Mouse (Mus musculus): Measurements from ENCODE around the gene Map4k5.

The Map4k5 gene

GRCm38 (mm10) chr12:69885170-69885923, 7.7 kb downstream of the Map4k5 start:
- DNase-seq: peak; percentile 15

DNA sequence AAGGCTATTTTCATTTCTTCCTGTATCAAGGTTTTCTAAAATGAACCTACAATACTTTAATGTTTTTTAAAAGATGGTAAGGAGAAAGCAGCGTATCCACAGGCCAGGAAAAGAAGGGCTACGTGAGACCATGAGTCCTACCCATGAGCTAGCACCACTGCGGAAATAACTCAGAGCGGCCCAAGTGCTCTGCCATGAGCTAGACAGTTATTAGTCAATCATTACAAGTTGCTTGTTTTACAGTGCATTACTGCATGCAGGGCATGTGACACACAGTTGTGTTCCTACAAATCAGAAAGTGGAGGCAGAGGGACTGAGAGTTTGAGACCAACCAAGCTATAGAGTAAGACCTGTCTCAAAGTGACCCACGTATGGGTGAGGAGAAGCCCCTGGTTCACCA, 8.9 kb downstream of the Map4k5 start:
- no peak for DNase-seq

DNA sequence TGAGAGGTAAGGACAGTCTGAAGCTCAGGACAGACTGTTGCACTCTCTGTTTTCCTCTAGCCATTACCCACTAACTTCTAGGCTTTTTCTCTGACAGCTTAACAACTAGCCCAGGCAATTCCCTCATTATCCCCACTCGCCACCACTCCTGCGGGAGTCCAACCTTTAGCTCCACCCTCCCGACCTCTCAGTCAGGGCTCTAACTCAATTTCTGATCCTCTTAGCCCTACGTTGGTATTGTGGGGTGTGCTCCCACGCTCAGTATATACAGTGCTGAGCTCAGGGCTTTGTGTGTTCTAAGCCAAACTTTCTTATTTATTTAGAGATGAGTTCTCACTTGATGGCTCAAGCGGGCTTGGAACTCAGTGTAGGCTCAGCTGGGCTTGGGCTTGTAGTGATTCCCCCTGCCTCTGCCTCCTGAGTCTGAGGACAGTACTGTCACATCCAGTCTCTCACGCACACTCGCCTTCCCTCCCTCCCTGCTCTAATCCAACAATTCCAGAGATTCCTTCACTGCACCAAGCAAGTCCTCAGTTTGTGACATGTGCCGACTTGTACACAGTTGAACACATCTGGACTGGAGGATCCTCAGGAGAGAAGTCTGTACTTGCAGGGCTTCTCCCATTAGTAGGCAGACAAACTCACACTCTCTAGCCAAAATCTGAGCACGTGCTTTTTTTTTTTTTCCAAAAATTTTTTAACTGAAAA, 11.6 kb downstream of the Map4k5 start:
- DNase-seq: peak; percentile 83

- peak; percentile 67 for DNase-seq
These were observed 13.3 kb downstream of the Map4k5 start for GRCm38 (mm10) chr12:69879739-69880138.

GRCm38 (mm10) chr12:69879172-69879665, 13.8 kb downstream of the Map4k5 start:
- DNase-seq: peak; percentile 82

DNA sequence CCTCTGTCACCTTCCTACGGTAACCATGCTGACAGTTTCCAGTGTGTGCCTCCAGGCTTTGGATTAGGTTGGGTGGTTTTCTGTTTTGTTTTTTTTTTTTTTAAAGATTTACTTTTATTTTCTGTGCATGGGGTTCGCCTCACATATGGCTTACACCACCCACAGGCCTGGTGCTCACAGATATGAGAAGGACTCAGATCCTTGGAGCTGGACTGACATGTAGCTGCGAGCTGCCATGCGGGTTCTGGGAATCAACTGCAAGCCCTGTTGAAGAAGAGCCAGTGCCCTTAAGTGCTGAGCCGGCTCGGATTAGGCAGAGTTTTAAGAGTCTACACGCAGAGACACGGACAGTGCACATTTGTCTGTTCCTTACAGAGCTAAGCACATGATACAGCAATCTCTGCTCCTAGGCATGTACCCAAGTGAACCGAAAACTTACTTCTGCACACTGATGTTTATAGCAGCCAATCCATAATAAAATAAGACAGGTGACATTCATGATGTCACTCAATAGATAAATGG, 15.1 kb downstream of the Map4k5 start:
- DNase-seq: peak; percentile 55

GRCm38 (mm10) chr12:69871632-69872031, 21.4 kb downstream of the Map4k5 start:
- no peak for DNase-seq

DNA sequence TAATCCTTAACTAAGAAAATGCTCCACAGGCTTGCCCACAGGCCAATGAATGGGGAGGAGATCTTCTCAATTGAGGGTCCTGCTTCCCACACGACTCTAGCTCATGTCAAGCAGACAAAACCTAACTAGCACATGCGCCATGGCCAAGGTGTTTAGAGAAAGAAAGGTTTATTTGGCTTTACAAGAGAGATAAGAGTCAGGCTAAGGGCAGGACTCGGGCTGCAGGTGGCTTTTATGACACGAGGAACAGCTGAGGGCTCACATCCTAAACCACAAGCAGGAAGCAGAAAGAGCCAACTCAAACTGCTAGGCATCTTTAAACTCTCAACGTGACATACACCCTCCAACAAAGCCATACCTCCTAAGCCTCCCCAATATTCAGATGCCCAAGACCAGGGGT, 25.7 kb downstream of the Map4k5 start:
- peak; percentile 62 for DNase-seq

GRCm38 (mm10) chr12:69864164-69864692, 28.8 kb downstream of the Map4k5 start:
- DNase-seq: no peak

DNA sequence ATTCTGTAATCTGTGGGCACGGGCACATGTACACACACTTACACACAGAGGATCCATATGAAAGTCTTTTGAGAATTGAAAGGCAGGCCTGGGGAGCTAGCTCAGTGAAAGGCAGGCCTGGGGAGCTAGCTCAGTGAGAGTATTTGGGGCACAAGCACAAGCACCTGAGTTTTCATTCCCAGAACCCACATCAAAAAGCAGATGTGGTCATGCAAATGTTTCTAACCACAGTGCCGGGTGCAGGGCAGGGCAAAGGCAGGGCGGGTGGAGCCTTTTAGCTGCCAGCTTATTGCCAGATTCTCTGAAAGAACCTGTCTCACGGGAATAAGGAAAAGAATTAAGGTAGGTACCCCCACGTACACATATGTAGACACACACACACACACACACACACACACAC, 29.5 kb downstream of the Map4k5 start:
- no peak for DNase-seq

DNA sequence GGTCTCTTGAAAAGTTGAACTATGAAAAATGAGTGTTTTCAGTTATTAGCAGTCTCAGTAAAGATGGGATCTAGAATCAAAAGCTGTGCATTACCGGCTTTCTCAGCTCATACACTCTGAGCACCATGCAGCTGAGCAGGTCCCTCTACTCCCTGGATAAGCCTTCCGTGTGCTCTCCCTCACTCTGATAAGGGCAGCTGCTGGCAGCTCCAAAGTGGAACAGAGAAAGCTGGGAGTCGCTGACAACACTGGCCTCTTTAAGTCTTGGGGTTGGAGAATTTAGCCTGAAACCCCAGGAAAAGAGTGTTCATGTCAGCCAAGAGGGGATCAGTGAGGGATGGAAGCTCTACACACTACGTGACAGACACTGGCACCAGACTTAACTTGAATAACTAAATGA, 34.2 kb downstream of the Map4k5 start:
- peak; percentile 66 for DNase-seq

DNA sequence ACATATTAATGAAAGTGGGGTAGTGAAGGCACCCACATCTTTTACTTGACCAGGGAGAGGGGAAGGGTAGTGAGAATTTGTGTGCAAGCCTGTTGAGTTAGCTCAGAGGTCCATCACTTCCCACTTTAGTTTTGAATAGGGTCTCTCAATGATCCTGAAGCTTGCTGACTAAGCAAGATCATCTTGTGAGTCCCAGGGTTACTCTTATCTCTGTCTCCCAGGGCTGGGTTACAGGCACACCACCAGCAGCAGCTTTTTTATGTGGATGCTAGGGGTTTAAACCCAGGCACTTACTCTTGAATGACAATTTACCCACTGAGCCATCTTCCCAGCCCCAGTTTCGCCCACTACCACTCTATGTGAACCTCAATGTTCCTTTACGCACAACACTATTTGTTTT, 35.4 kb downstream of the Map4k5 start:
- DNase-seq: no peak

GRCm38 (mm10) chr12:69856398-69856797, 36.6 kb downstream of the Map4k5 start:
- DNase-seq: peak; percentile 54

DNA sequence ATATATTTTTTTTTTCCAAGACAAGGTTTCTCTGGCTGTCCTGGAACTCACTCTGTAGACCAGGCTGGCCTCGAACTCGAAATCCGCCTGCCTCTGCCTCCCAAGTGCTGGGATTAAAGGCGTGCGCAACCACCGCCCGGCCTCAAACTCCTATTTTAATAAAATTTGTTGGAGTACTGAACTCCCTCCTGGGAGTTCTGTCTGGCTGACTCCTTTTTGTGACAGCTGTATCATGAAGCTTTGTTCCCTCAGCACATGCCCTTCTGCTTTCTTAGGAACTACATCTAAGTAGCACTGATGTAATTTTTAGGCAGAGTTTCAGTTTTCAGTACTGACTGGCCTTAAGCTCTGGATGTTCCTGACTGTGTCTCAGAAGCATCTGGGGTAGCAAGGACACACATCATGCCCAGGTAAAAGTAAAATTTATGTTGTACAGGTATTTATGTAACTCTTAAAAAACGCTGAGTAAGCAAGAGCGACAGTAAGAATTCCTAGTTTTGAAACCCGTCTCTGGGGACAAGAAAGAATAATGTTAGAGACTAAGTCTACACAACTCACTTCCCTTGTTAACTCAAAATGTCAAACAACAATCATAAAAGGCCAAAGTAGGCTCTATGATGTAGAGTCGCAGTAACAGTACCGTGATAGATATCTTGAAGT, 37.2 kb downstream of the Map4k5 start:
- peak; percentile 90 for DNase-seq

DNA sequence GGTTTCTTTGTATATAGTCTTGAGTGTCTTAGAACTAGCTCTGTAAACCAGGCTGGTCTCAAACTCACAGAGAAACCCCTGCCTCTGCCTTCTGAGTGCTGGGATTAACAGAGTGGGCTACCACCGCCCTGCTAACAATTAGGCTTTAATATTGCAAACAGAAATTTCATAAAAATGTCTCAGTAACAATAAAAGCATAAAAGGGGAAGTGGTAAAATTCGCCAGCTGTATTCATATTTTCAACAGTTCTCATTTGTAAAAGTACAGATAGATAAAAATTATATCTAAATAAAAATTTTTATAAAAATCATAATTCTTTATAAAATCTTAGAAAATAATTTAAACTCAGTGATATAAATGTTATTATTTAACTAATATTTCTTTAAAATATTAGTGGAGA, 39.1 kb downstream of the Map4k5 start:
- no peak for DNase-seq

- DNase-seq: no peak
These were observed 39.6 kb downstream of the Map4k5 start for GRCm38 (mm10) chr12:69853387-69853786.

DNA sequence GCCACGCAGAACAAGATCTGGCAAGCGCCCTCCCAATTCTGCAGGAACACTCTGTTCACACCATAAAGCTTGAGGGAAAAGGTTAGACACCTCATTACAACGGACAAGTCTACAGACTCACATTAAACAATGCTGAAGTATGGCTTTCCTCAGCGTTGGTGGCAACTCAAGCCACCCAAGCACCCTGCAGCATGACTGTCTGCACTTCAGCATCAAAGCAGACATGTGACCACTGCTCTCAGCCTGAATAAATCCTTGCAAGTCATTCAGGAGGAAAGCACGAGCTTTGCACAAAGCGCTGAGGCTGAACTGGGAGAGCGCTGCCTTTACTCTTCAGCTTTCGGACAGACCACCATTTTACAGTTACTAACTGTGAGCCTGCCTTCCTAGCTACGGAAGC, 40.7 kb downstream of the Map4k5 start:
- no peak for DNase-seq

- DNase-seq: no peak
These were observed 44.7 kb downstream of the Map4k5 start for GRCm38 (mm10) chr12:69848083-69848878.

- DNase-seq: no peak
These were observed 46.5 kb downstream of the Map4k5 start for GRCm38 (mm10) chr12:69846499-69846898.

DNA sequence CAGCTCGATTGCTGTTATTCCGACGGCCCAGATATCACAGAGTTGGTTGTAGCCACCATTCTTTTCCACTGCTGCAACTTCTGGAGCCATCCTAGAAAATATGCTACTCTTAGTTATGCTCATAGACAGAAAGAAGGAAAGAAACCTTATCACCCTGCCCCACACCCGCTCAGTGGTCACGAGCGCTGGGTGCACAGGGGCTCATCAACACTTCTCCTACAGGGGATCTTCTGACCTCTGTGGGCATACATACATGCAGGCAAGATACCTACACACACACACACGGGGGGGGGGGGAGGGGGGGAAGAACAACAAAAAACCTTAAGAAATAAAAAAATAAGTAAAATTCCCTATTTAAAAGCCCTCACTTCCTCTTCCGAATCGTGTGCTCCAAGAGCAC, 47.3 kb downstream of the Map4k5 start:
- DNase-seq: no peak

DNA sequence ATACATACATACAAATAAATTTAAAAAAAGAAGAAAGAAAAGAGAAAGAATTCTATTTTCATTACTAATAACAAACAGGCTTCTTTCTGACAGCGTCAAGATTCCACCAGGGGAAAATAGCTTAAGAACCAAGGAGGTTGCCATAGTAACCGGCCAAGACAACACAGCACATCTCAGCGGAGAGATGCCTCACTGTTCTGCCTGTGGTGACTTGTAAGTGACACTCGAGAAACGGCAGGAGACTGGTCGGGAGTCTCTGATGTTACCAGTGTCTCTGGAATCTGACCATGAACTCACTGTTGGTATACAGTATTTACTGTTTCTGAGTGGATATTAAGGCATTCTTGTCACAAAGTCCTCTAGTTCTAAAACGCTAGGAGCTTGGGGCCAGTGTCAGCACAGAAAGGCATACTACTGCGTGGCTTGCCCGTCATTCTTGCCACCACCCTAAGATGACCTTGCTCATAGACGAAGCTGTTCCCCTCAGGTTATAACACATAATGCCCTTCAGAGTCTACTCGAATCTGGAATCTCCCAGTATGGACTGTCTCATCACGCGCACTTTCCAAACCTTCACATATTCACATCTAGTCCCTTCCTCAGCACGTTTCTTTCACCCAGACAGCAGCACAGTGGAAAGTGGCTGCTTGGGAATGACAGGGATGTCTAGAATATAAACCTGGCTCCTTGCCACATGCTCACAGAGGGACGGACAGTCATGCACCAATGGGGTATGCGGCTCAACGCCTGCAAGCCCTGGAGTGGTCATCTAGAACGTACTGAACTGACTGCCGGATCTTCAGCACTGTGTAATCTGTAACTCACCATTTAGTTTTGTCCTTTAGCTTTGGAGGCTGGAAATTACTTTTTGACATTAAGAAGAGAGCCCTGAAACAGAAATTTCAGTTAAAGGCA, 49.2 kb downstream of the Map4k5 start:
- no peak for DNase-seq
